Mouse (Mus musculus) right cerebral cortex, postnatal 14 days (tissue): ENCODE results near the gene Evi5.

Experiments
- DNase-seq: peaks from one replicate; pipeline ENCODE4 v3.0.0; 2022

The Evi5 gene

GRCm38 (mm10) chr5:107700873-107701272 is 174.0 kb downstream of the Evi5 start:
- no peak for DNase-seq

DNA sequence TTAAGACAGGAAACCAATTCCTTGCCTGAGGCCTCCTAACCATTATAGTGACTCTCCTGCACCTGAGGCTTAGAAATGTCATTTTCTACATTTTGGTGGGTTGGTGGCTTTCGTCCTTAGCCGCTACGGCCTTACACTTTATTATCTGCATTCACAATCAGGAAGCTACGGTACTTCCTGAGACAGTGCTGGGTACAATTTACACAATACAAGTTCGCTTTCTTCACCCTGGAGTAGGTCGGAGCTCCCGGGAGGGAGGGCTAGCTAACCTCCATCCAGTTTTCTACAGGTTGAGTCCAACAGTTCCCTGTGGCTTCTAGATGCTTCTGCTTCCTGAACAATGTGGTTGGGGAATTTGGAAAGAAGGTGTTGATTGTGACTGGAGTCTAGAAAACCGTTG is 176.0 kb downstream of the Evi5 start:
- DNase-seq = no peak

DNA sequence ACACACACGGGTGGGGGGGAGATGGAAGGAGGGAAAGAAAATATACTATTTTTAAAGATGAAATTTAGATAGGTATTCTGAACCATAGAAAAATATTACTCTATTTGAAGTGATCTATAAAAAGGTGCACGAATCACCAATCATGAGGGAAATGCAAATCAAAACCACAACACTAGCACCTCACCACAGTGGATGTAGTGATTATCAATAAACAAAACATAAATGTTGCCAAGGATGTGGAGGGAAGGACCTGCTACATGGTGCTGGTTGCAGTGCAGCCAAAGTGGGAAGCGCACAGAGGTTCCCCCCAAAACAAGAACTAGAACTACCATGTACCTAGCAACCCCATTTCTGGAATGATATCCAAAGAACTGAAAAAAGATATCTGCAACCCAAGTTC is 179.9 kb downstream of the Evi5 start:
- no peak for DNase-seq
